Mouse (Mus musculus) embryonic fibroblast, embryonic 13.5 days (primary cell): ENCODE results near the gene Nrp1.

Source experiments
- CTCF ChIP-seq: IDR thresholded peaks from 2 replicates; pipeline ENCODE4 v1.5.1; 2011; ENCODE audit warnings: mild to moderate bottlenecking, control low read depth, low read length, moderate library complexity, borderline replicate concordance; ENCODE audit not compliant: insufficient read depth
- POLR2A ChIP-seq: IDR thresholded peaks from 2 replicates; pipeline ENCODE4 v1.6.1; 2011; ENCODE audit warnings: low read depth, mild to moderate bottlenecking, control low read depth, low read length, moderate library complexity

DNA sequence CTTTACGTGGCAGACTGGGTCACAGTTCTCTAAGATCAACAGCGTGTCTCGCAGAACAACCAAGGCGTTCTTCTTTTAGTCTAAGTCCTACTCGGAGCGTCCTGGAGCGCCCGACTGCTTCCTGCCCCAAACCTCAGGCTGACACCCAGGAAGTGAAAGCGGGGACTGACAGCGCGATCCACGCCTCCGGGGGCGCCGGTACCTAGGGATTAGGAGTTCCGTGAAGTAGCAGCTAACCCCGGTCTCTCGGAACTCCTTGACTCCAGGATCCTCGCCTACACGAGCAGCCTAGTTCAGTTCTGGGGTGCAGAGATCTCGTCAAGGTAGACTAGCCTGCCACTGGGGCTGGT is at the start of gene Nrp1:
- TF ChIP-seq CTCF (no peak), POLR2A (no peak)
